In genomic region chr11:115741070-115741469, GRCm38 (mm10) we compare ENCODE assay signal across 25 mouse cellular contexts. TPM values are rescaled to one million over a fixed set of nuclear protein-coding genes. Genes with fewer than 3 reads are reported as not detected.
A peak's percentile ranks its signal among the peaks of the same experiment; 100 is the strongest.
DNase-seq lines count a peak whose midpoint lies in the region; ATAC-seq and TF ChIP-seq lines count a peak whose summit lies in the region.
"Had no signal": no experiment of that assay in that cellular context is flagged by ENCODE, and none has a peak within 500 bp of the region (broad histone marks: within the 10 kb centered on the region; RNA-seq: fewer than 3 reads in every experiment).

No protein-coding gene starts in this region.

- ATAC-seq in kidney, embryonic 16.5 days (ENCODE audit: low FRiP score, low TSS enrichment): no peak
- ATAC-seq in intestine, postnatal 0 days: no peak
- ATAC-seq: liver, embryonic 12.5 days; midbrain, embryonic 16.5 days had no signal

- no peaks in the 10 kb centered on the region for H3K27me3 ChIP-seq in kidney, adult 2 months (replicated peaks; ENCODE audit: control insufficient read depth, insufficient read depth, low read length)
- H3K27me3 ChIP-seq in kidney, embryonic 16.5 days (ENCODE audit: insufficient read depth, low read length): no peaks in the 10 kb centered on the region
- no peaks in the 10 kb centered on the region for H3K27me3 ChIP-seq in intestine, postnatal 0 days (replicated peaks; ENCODE audit: control insufficient read depth, insufficient read depth, low read length)
- H3K27me3 ChIP-seq: forebrain, embryonic 12.5 days; hindbrain, embryonic 15.5 days; limb, embryonic 13.5 days; neural tube, embryonic 13.5 days had no signal

- H3K4me3 ChIP-seq in kidney, adult 2 months (ENCODE audit: insufficient read depth, low read depth, low read length): no peak overlapping the region
- no peak overlapping the region for H3K4me3 ChIP-seq in kidney, embryonic 16.5 days (ENCODE audit: low read length)
- no peak overlapping the region for H3K4me3 ChIP-seq in intestine, postnatal 0 days (ENCODE audit: low read depth, low read length)
- H3K4me3 ChIP-seq: forebrain, embryonic 12.5 days; heart, embryonic 10.5 days; hindbrain, embryonic 15.5 days; layer of hippocampus, adult 2 months; limb, embryonic 13.5 days; liver, embryonic 12.5 days; midbrain, embryonic 10.5 days; myocyte; neural tube, embryonic 13.5 days had no signal

- no peak for TF ChIP-seq CTCF in kidney, adult 2 months (conservative IDR thresholded peaks at IDR 0.05; ENCODE audit: insufficient read depth, insufficient read length, low read depth, low read length)
- no peak for TF ChIP-seq CTCF in intestine, postnatal 0 days (IDR thresholded peaks at IDR 0.05; ENCODE audit: low read depth)

- intact Hi-C loops in heart, postnatal 14 days (cut with DNase I): no loop called here

- H3K9me3 ChIP-seq in kidney, embryonic 16.5 days (ENCODE audit: low read length): no peaks in the 10 kb centered on the region
- H3K9me3 ChIP-seq in intestine, postnatal 0 days (ENCODE audit: control insufficient read depth): no peaks in the 10 kb centered on the region
- H3K9me3 ChIP-seq: forebrain, embryonic 12.5 days; heart, embryonic 10.5 days; hindbrain, embryonic 15.5 days; limb, embryonic 13.5 days; liver, embryonic 12.5 days; midbrain, embryonic 10.5 days; neural tube, embryonic 13.5 days had no signal

- TF ChIP-seq POLR2A in kidney, adult 2 months (IDR thresholded peaks at IDR 0.05; ENCODE audit: low read depth, low read length): no peak

- no peak overlapping the region for H3K4me2 ChIP-seq in kidney, embryonic 16.5 days (replicated peaks; ENCODE audit: low read depth, low read length)
- H3K4me2 ChIP-seq in intestine, postnatal 0 days (replicated peaks; ENCODE audit: low read depth): no peak overlapping the region
- H3K4me2 ChIP-seq: forebrain, embryonic 12.5 days; hindbrain, embryonic 15.5 days; limb, embryonic 13.5 days; liver, embryonic 12.5 days; lung, embryonic 14.5 days; neural tube, embryonic 13.5 days had no signal

- H3K27ac ChIP-seq in kidney, adult 2 months (ENCODE audit: insufficient read depth, low read depth, low read length): no peak overlapping the region; the same call in 1 of the 2 replicates
- H3K27ac ChIP-seq in kidney, embryonic 16.5 days (ENCODE audit: low read length): no peak overlapping the region
- H3K27ac ChIP-seq in intestine, postnatal 0 days (ENCODE audit: low read depth, low read length): no peak overlapping the region
- H3K27ac ChIP-seq: forebrain, embryonic 12.5 days; heart, embryonic 10.5 days; hindbrain, embryonic 15.5 days; layer of hippocampus, adult 2 months; limb, embryonic 13.5 days; liver, embryonic 12.5 days; midbrain, embryonic 10.5 days; neural tube, embryonic 13.5 days had no signal

- WGBS in kidney, adult 2 months: 49% methylated on average over 11 of the region's 11 CpGs
- 78% methylated on average over 11 of the region's 11 CpGs for WGBS in kidney, embryonic 16.5 days
- WGBS in intestine, postnatal 0 days: 77% methylated on average over 11 of the region's 11 CpGs

- no peaks in the 10 kb centered on the region for H3K36me3 ChIP-seq in kidney, adult 2 months (ENCODE audit: control insufficient read depth, insufficient read depth, low read length)
- no peaks in the 10 kb centered on the region for H3K36me3 ChIP-seq in kidney, embryonic 16.5 days (ENCODE audit: insufficient read depth, low read length)
- no peaks in the 10 kb centered on the region for H3K36me3 ChIP-seq in intestine, postnatal 0 days (ENCODE audit: control insufficient read depth, insufficient read depth)
- H3K36me3 ChIP-seq: forebrain, embryonic 12.5 days; heart, embryonic 10.5 days; hindbrain, embryonic 15.5 days; limb, embryonic 13.5 days; liver, embryonic 12.5 days; midbrain, embryonic 10.5 days; neural tube, embryonic 13.5 days had no signal

- no peaks in the 10 kb centered on the region for H3K4me1 ChIP-seq in kidney, adult 2 months (ENCODE audit: control insufficient read depth, insufficient read depth, low read length)
- no peaks in the 10 kb centered on the region for H3K4me1 ChIP-seq in kidney, embryonic 16.5 days (ENCODE audit: insufficient read depth, low read length)
- no peaks in the 10 kb centered on the region for H3K4me1 ChIP-seq in intestine, postnatal 0 days (replicated peaks; ENCODE audit: control insufficient read depth, insufficient read depth, low read length)
- H3K4me1 ChIP-seq: liver, embryonic 12.5 days had no signal

- peak; percentile 68 for DNase-seq in kidney, adult 2 months
- DNase-seq in urinary bladder, postnatal 14 days (ENCODE audit: low spot score): peak; percentile 82
- no peak for DNase-seq in urinary bladder, adult 2 months (ENCODE audit: low spot score)
- peak; percentile 54 for DNase-seq in kidney, postnatal 10 days
- no peak for DNase-seq in heart, postnatal 14 days
- DNase-seq: adrenal gland, adult 2 months; cerebellum, adult 11 months; cerebellum, postnatal 10 days; lung, embryonic 14.5 days; retina, postnatal 1 day; right cerebral cortex, postnatal 25 days; spleen, adult 18-20 months; thymus, postnatal 14 days had no signal

- no peak overlapping the region for H3K9ac ChIP-seq in kidney, embryonic 16.5 days (replicated peaks; ENCODE audit: low read length)
- no peak overlapping the region for H3K9ac ChIP-seq in intestine, postnatal 0 days (ENCODE audit: low read depth, low read length)
- H3K9ac ChIP-seq: forebrain, embryonic 12.5 days; hindbrain, embryonic 15.5 days; limb, embryonic 13.5 days; liver, embryonic 12.5 days; lung, embryonic 14.5 days; neural tube, embryonic 13.5 days had no signal

RNA-seq across cellular contexts. Expression of gene Tmem94, which starts 24.2 kb away (rescaled TPM):
- polyA plus RNA-seq in kidney, adult 2 months (2012; rRNA removed): 77.1 and 97.8 TPM in 2 replicates
- polyA plus RNA-seq in kidney, embryonic 16.5 days (2015; fragmentation: Nextera tagmentation; extraction: Ambion mirVana): 33.4 and 34.5 TPM in 2 replicates
- 20.8 and 25.9 TPM in 2 replicates for polyA plus RNA-seq in urinary bladder, adult 2 months (2012; rRNA removed)
- total RNA-seq in heart, postnatal 14 days (2021): 100 to 1,000 TPM; 103 to 111 TPM
- 8.2 and 8.6 TPM in 2 replicates for polyA plus RNA-seq in intestine, postnatal 0 days (2015; fragmentation: Nextera tagmentation; extraction: Ambion mirVana)

RNA-seq across cellular contexts. Expression of gene Grb2, which starts 32.7 kb away (rescaled TPM):
- polyA plus RNA-seq in kidney, adult 2 months (2012; rRNA removed): 34.1 and 42.6 TPM in 2 replicates
- polyA plus RNA-seq in kidney, embryonic 16.5 days (2015; fragmentation: Nextera tagmentation; extraction: Ambion mirVana): 86.5 and 87.0 TPM in 2 replicates
- 57.2 and 62.8 TPM in 2 replicates for polyA plus RNA-seq in urinary bladder, adult 2 months (2012; rRNA removed)
- 100 to 1,000 TPM; 113 to 120 TPM for total RNA-seq in heart, postnatal 14 days (2021)
- 60.5 and 61.3 TPM in 2 replicates for polyA plus RNA-seq in intestine, postnatal 0 days (2015; fragmentation: Nextera tagmentation; extraction: Ambion mirVana)

Comparison
In these comparisons a context has a peak if more than half of its experiments do, and no peak if none do; other contexts are left out.
1. DNase-seq: peak in kidney, adult 2 months (single experiment), urinary bladder, postnatal 14 days (single experiment) and kidney, postnatal 10 days (single experiment); none in urinary bladder, adult 2 months (single experiment) and heart, postnatal 14 days (0 of 2).